Mouse (Mus musculus): ENCODE data around the gene Prr7. TPM values are rescaled to one million over a fixed set of nuclear protein-coding genes. Genes with fewer than 3 reads are reported as not detected.

The Prr7 gene
- total RNA-seq, 2 experiments from 2014 or later: 0.21 TPM; not detected in 1

DNA sequence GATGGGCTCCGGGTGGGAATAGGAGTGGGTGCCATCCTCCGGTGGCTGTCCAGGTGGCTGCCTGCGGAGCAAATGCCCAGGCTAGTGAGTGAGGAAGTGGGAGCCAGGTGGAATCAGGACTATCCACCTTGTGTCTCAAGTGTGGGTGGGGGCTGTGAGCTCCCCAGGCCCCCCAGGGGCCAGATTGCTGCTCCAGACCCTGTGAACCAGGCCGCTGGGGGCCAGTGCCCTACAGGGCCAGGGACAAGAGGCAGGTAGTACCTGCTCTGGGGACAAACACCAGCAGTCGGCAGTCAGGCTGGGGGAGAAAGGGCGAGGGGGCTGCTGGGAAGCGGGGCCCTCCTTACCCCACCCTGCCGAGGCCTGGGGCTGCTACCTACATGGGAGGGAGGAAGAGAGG lies 12.2 kb downstream of the Prr7 start:
- DNase-seq (ENCODE audit: low spot score): no peak

DNA sequence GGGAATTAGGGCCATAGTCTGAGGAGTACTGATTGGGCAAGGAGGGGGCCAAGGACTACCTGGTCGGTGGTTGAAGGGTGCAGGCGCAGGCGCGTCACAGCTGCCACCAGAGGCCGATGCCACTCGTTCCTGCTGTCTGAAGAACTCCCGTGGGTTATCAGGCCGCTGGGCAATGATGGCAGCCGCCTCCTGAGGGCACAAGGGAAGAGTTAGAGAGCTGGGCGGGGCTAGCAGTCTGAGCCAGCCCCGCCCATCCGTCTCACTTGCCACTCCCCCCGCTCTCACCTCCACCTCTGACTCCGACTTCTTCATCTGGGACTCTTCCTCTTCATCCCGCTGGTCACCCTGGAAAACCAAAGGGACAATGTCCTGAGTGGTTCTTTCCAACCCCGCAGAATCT lies 13.4 kb downstream of the Prr7 start:
- DNase-seq (ENCODE audit: low spot score): no peak

DNA sequence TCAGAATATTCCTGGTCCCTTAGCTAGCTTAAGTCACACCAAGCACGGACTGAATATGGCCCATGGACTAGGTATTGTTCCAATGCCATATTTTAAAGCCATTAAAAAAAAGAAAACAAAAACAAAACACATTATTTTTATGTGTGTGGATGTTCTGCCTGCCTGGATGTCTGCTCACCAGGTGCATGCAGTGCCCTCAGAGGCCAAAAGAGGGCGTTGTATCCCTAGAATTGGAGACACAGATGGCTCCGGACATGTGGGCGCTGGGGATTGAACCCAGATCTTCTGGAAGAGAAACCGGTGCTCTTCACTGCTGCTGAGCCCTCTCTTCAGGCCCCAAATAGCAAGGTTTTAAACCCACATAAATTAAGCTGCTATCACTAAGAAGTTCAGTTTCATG lies 14.0 kb downstream of the Prr7 start:
- no peak for DNase-seq (ENCODE audit: low spot score)

DNA sequence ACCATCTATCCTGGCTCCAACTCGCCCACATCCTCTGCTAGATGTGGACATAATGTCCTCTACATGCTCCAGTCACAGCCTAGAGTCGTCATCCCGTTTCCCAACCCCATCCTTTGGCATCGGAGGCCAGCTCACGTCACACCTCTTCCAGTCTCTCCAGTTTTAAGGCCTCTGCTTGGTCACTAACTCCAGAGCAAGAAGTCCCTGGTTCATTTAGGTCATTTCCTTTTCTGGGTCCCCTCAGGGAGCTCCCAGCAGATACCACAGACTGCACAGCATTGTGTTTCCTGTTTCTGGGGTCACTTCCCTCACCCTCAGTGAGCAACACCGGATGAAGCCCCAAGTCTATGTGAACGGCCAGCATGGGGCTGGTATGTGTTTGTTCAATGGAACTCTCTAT lies 14.9 kb downstream of the Prr7 start:
- DNase-seq (ENCODE audit: low spot score): no peak

DNA sequence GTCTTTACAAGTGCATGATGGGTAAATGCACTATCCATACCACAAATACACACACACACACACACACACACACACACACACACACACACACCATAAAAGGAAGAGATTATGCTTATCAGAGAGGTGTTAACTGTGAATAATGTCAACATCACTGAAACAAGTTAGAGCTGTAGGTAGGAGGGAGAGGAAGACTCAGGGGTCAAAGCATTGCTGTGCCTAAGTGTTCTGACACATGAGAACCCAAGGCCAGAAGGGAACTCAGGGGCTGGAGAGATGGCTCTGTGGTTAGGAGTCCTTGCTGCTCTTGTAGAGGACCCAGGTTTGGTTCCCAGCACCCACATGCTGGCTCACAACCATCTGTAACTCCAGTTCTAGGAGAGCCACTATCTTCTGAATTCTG lies 15.9 kb downstream of the Prr7 start:
- DNase-seq (ENCODE audit: low spot score): no peak

DNA sequence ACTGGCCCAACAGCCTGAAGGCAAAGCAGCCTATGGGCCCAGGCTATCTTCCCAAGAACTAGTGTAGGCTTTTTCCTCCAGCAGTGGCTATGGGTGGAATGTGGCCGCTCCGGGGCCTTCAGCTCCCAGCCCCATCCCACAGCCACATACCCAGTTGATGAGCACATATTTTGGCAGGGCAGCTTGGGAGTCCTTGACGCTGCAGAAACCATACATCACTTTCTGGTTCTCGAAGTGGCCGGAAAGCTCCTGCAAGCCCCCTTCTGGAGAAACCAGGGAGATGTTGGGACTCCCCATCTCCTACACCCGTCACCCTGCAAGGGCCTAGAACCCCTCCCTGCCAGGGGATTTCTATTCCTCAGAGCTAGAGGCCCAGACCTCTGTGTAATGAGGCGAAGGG lies 18.5 kb downstream of the Prr7 start:
- no peak for DNase-seq (ENCODE audit: low spot score)

DNA sequence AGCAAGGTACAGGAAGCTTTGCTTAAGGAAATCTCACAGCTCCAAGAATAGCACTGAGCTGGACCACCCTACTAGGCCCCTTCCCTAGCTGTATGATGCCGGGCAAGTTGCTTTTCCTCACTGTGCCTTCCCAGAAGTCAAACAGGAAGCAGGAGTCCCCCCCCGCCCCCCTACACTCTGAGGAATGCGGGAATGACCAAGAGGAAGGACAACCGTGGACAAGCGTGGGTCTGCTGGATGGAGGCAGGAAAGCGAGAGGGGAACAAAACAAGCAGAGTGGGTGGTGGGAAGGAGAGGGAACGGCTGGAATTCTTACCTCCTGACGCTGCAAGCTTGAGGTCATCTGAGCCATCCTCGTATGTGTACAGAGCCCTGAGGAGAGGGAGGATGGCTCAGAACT lies 19.0 kb downstream of the Prr7 start:
- no peak for DNase-seq (ENCODE audit: low spot score)

DNA sequence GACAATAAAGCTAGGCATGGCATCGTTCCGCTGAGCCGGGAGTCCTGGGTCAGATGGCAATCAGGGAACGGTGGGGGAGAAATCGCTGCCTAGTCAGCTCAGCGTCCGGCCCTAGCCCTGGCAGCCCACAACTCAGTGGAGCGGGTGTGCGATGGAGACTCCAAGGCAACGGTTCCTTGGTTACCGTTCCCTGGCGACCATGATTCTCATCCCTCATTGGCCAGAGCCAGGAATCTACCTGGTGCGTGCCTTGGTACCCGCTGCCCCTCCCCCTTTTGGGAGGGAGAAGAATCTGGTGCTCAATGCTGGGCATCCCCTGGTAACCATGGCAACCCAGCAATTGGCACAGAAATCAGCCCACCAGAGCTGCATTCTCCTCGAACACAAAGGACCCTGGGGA lies 19.5 kb downstream of the Prr7 start:
- DNase-seq (ENCODE audit: low spot score): no peak

DNA sequence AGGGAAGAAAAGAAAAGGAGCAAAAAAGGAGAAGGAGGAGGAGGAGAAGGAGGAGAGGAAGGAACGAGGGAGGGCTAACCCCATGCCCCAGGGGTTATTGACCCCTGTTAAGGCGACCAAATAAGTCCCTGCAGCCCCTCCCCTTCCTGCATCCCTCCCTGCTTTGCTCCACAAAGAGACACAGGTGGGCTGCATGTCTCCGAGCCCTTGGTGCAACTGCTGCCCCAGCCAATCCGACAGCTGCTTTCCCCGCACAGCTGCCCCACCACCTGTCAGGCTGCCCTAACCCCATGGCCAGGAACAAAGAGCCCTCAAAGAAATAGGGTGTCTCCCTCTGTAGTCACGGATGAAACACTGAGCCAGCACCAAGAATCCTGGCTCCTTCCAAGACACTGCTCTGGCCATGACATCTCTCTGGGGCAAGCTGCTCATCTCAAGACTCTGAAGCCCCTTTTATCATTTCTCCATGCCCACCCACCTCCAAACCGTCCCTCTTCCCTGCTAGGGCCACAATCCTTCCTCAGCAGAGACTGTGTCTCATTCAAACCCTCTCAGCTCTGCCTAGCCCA lies 20.5 kb downstream of the Prr7 start:
- no peak for DNase-seq (ENCODE audit: low spot score)

DNA sequence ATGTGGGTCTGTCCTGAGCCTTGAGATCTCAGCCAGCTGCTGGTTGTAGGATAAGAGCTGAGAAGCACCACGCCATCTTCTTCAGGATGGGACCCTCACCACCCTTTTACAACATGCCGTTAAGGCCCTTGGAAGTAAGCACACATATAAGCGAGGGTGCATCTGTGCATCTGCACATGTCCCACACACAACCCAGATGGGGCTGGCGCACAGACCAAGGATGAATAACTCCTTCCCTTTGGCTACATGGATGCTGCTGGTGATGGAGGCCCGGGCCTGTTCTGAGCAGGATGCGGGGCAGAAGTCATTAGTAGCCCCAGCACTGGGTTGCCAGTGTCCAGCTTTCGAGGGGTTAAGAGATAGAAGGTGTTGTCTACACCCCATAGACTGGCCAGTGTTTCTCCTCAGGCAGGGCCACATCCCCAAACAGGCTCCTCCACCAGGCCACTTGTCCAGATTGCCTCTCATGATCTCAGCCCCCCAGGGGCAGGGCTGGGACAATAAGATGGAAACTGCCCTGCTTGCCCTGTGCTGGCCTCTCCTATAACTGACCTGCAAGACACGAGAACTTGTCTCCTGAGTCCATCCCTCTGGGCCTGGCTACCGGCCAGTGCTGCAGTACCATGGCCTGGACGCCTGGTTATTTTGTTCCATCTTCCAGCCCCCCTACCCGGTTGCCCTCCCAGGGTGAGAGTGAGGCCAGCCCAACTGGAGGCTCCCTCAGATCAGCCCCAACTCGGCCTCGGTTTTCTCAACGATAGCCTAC lies 22.1 kb downstream of the Prr7 start:
- no peak for DNase-seq (ENCODE audit: low spot score)

DNA sequence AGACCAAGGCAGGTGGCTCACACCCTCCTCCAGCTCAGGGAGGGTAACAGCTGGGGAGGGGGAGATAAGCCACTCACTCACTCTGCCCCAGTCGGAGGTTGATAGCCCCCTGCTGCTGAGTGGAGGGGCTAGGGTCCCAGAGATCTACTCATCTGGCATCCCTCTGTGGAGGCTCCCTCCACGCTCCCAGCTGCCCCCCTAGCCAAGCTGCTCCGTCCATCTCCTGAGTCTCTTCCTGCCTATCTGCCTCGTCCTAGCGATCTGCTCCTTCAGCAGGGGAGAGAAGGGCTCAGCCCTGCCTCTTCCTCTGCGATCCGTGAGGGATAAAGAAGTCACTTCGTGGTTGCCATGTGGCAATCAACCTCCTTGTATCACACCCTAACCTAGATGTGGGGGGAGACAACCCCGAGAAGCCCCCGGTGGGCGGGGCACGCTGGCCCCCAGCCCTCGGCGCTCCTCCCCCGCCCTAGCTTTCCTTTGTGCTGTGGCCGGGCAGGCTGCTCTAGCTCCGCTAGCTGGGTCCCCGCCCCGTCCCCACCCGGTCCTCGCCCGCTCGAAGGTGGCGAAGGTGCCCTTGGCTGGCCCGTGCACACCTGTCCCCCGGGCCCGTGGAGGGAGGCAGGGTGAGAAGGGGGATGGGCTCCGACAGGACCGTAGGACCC lies 23.0 kb downstream of the Prr7 start:
- DNase-seq (ENCODE audit: low spot score): no peak

DNA sequence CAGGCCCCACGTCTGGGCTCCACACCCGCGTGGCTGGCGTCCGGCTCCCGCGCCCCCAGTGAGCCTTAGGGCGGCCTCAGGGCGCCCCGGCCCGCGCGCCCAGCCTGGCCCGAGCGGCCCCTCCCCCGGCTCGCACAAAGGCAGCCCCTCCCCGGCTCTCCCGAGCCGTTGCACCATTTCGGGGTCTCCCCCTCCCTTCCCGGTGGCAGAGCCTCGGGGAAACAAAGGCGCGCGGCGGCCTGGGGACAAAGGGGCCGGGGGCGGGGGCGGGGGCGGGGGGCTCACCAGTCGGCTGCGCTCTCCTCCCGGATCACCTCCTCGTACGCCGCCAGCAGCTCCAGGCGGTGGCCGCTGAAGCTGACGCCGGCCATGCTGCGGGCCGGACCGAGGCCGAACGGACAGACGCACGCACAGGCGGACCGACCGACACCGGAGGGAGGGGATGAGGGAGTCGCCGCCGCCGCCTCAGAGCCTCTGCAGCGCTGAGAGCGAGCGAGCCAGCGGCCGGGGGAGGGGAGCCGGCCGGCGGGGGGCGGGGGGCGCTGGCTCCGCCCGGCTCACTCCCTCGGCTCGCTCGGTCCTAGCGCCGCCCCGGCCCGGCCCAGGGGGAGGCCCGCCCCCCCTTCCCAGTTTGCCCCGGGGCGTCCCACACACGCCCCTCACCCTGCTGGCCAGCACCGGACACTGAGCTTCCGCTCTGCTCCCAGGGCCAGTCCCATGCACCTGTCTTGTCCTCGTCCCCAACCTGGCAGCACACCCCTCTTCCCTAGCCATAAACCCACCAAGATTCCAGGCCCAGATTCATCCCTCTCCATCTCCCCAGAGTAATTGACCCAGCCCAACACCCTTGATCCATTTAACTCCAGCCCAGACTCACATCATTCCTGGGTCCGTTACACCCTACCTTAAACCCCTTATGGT lies 23.8 kb downstream of the Prr7 start, which contains the start of gene Dbn1:
Gene Dbn1 (minus strand): TSS at position 534 of the 921 bp plus-strand sequence.
- DNase-seq (ENCODE audit: low spot score): no peak

DNA sequence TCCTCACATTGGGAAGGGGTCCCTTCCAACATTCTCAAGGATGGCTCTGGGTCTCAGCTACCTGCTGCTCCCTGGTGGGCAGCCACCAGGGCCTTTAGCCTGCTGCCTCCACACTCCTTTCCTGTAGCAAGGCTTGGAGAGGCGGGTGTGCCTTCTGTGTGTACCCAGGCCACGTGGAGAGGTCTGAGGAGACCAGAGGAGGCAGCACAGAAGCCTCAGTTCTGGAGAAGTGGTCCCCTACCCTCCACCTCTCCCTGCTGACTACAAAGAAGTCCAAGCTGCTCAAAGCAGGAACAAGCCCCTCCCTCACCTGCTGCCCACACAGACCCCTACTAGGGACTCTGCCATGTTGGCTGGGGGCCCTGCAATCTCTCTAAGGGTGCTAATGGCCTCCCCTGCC lies 30.2 kb downstream of the Prr7 start:
- DNase-seq (ENCODE audit: low spot score): no peak

DNA sequence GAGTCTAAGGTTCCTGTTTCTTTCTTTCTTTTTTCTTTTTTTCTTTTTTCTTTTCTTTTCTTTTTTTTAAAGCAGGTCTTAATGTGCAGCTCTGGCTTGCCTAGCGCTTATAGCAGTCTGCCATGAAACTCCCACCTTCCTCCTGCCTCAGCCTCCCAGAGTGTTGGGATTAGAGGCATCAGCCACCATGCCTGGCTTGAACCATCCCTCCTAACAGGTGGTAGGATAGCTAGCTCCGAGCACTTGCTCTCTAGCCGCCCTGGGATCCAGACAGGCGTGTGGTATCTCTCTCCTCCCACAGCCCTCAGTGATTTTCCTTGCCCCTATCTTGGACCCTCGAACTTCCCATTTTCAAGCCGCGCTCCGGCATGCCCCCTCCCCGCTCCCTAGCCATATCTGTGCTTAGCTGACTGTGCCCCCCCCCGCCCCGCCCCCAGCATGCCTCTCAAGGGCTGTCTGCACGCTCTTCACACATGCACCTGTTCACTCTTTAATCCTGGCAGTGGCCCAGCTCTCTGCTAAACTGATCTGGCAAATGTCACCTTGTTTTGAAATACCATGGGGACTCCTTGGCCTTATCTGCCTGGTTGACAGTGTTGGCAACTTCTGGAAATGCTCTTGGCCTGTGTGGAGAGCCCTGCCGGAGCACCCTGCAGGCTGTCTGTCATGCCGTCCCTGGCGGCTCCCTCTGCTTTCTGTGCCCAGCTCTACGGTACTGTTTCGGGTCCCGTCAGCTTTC lies 31.0 kb downstream of the Prr7 start:
- DNase-seq (ENCODE audit: low spot score): peak; percentile 75

DNA sequence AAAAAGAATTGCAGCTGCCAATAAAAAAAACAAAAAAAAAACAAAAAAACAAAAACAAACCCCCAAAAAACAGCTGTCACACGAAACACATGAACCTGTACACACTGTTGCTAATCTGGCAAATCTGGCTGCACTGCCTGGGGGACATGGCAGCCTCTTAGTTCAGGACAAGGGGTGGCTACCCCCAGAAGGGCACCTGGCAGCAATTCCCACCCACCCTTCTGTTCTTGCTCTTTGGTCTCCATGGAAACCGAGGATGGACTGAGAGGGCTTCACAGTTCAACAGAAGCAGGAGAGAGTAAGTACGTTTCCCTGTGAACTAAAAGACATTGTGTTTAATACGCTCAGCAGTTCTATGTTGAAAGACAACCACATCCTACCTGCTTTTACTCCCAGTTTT lies 31.6 kb downstream of the Prr7 start:
- no peak for DNase-seq (ENCODE audit: low spot score)

DNA sequence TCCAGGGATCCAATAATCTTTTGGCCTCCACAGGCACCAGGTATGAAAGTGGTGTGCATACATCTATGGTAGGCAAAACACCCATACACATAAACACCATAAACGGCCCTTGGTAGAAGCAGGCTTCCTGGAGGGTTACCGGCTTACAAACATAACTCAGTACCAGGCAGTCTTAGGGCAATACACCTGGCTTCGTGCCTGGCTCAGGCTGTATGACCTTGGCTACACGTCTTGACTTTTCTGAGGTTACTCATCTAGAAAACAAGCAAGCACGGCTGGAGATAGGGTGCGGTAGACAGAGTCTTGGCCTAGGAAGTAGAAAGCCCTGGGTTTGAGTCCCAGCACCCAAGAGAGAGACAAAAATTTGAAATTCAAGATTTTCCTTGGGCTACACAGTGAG lies 32.6 kb downstream of the Prr7 start:
- DNase-seq (ENCODE audit: low spot score): peak; percentile 56

DNA sequence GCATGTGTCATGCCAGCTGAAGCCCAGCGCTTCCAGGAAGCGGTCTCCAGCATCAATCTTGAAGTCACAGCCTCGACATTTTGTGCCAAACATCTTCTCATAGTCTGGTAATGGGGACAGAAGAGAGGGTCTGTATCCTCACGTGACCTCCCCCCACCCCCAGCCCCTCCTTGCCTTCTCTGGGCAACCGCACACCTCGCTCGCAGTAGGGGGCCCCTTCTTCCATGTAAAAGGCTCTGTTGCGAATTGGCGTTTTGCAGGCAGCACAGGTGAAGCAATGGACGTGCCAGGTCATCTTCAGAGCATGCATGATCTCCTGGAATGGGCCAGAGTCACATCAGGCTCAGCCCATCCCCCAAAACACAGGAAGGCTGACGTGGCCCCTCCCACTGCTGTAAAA lies 34.8 kb downstream of the Prr7 start:
- no peak for DNase-seq (ENCODE audit: low spot score)

DNA sequence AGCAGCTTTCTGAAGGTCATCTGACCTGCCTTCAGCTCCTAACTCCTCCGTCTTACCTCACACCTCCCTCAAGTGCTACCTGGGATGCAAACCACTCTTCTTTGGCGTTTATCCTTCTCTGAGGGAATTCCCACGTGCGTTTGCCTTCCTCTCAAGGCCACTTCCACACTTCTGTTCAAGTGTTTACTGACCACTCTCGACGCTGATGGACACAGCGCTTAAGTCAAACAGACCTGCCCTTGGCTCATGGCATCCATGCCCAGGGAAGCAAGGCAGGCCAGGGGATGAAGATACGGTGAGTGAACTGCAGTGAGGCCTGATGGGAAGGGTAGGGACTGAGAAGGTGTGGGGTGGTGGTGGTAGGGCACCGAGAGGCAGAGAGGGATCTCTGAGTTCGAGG lies 36.5 kb downstream of the Prr7 start:
- no peak for DNase-seq (ENCODE audit: low spot score)

DNA sequence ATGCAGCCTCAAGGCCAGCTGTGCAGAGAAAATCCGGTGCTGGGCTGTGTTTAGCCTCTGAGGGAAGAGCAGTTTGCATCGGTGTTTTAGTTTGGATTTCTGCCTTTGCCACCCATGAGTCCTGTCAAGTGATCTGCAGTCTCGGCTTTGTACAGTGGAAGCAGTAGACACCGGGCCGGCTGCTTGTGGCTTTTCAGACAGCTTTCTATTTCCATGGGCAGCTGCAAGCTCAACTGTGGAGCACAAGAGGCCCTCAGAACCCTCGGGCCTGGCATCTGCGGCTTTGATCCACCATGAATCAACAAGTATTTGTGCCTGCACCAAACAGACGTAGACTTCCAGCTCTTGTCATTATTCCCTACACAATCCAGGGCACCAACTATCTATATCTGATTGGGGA lies 38.3 kb downstream of the Prr7 start:
- DNase-seq (ENCODE audit: low spot score): no peak

DNA sequence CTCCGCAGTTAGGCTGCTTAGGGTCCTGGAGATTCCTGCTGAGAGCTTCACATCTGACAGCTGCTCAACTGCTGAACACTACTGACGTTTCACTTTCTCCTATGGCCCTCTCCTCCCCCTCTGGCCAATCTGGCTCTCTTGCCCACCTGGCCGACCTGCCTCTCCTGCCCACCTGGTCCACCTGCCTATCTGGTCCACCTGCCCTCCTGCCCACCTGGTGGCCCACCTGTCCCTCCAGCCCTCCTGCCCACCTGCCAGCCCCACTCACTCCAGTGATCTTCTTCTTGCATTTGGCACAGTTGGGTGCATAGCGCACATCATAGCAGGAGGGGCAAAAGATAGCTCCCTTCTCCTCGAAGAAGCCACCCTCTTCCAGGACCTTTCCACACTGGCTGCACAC lies 40.3 kb downstream of the Prr7 start:
- no peak for DNase-seq (ENCODE audit: low spot score)

DNA sequence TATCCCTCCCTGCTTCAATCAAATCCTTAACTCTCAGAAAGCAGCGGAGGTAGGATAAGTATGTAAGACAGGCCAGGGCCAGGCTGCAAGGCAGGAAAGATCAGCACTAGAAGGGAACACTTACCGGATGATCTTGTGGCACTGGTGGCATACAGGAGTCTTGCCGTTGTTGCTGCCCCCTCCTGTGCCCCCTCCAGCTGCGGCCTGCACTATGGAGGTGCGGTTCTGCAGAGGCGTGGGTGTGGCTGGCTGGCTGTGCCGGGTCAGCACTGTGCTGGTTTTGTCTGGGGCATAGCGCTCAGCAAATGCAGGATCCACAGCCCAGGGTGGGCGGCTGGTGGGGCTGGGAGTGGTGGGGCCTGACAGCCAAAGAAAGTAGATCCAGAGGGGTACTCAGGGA lies 41.7 kb downstream of the Prr7 start:
- DNase-seq (ENCODE audit: low spot score): no peak

Measured in gastrocnemius, adult 18-20 months (tissue).